Mouse (Mus musculus) CH12.LX (cell line): ENCODE measurements around the gene Srgap3. TPM values are rescaled to one million over a fixed set of nuclear protein-coding genes. Genes with fewer than 3 reads are reported as not detected.

Experiments
- DNase-seq: peaks from one replicate; pipeline ENCODE4 v3.0.0-alpha.2; 2013; ENCODE audit errors: extremely low read depth
- H3K27ac ChIP-seq: 2 replicates; pipeline ENCODE4 v1.5.1; 2012; ENCODE audit warnings: low read depth, mild to moderate bottlenecking, control low read depth, moderate library complexity; ENCODE audit not compliant: insufficient read depth
- H3K27me3 ChIP-seq: replicated peaks from 2 replicates; pipeline ENCODE3; 2012; ENCODE audit warnings: inconsistent platforms
- H3K36me3 ChIP-seq, 2 experiments: replicated peaks in 1 of 2; 2 replicates each; pipeline versions ENCODE3 to v1.6.1; 2012; ENCODE audit warnings: inconsistent platforms in 1 of 2, low read length in 1 of 2, mild to moderate bottlenecking in 1 of 2, mixed read lengths in 1 of 2, moderate library complexity in 1 of 2; ENCODE audit not compliant: control insufficient read depth in 1 of 2, insufficient read depth in 1 of 2
- H3K4me1 ChIP-seq, 2 experiments: 2 replicates each; pipeline ENCODE4 v1.6.1; 2012; ENCODE audit warnings: inconsistent platforms in 1 of 2, moderate library complexity in 1 of 2; ENCODE audit not compliant: insufficient read depth in 2 of 2, control insufficient read depth in 1 of 2
- H3K4me2 ChIP-seq: 2 replicates; pipeline ENCODE4 v1.6.1; 2012; ENCODE audit warnings: low read depth, mild to moderate bottlenecking, control low read depth; ENCODE audit not compliant: poor library complexity, insufficient read depth, severe bottlenecking
- H3K4me3 ChIP-seq, 3 experiments: fragments of 150-350 bp in 1 of 3; sonication (generic) in 1 of 3; replicated peaks in 1 of 3; 2 replicates each; pipeline versions ENCODE3 to v1.5.1; 2011 to 2012; ENCODE audit warnings: low read depth in 2 of 3, low read length in 2 of 3, mild to moderate bottlenecking in 2 of 3, moderate library complexity in 2 of 3, control low read depth in 1 of 3, improper control_type of control experiment in 1 of 3, inconsistent platforms in 1 of 3, mixed read lengths in 1 of 3; ENCODE audit not compliant: poor library complexity in 1 of 3
- H3K79me2 ChIP-seq: replicated peaks from 2 replicates; pipeline ENCODE4 v1.6.1; 2012; ENCODE audit warnings: mild to moderate bottlenecking, moderate library complexity; ENCODE audit not compliant: control insufficient read depth, poor library complexity, insufficient read depth, severe bottlenecking; ENCODE audit errors: extremely low read depth
- H3K9ac ChIP-seq: 2 replicates; pipeline ENCODE4 v1.6.1; 2012; ENCODE audit warnings: low read depth, mild to moderate bottlenecking, control low read depth, moderate library complexity; ENCODE audit not compliant: insufficient read depth
- H3K9me3 ChIP-seq: replicated peaks from 2 replicates; pipeline ENCODE3; 2012; ENCODE audit warnings: low read length, inconsistent platforms, mixed read lengths
- CHD1 ChIP-seq: IDR thresholded peaks from 2 replicates; pipeline ENCODE4 v1.6.1; 2012; ENCODE audit warnings: low read depth, low read length, improper control_type of control experiment, inconsistent platforms
- CTCF ChIP-seq, 2 experiments: IDR thresholded peaks in 1 of 2; conservative IDR thresholded peaks in 1 of 2; 2 replicates each; pipeline ENCODE4 v1.5.1; 2011 to 2012; ENCODE audit warnings: low read depth in 2 of 2, low read length in 2 of 2, improper control_type of control experiment in 1 of 2, inconsistent platforms in 1 of 2, mild to moderate bottlenecking in 1 of 2, moderate library complexity in 1 of 2
- ELF1 ChIP-seq: IDR thresholded peaks from 2 replicates; pipeline ENCODE4 v1.6.1; 2014; ENCODE audit warnings: low read depth, mild to moderate bottlenecking, inconsistent platforms, low read length, improper control_type of control experiment
- EP300 ChIP-seq: IDR thresholded peaks from 2 replicates; pipeline ENCODE4 v1.6.1; 2011; ENCODE audit warnings: low read length, improper control_type of control experiment
- ETS1 ChIP-seq: conservative IDR thresholded peaks from 2 replicates; pipeline ENCODE4 v1.6.1; 2012; ENCODE audit warnings: low read depth, mild to moderate bottlenecking, inconsistent platforms, low read length, improper control_type of control experiment, moderate library complexity
- HCFC1 ChIP-seq: IDR thresholded peaks from 2 replicates; pipeline ENCODE4 v1.6.1; 2012; ENCODE audit warnings: low read depth, mild to moderate bottlenecking, inconsistent platforms, low read length, improper control_type of control experiment
- JUN ChIP-seq: IDR thresholded peaks from 2 replicates; pipeline ENCODE4 v1.6.1; 2011; ENCODE audit warnings: low read depth, mild to moderate bottlenecking, low read length, improper control_type of control experiment, moderate library complexity; ENCODE audit not compliant: insufficient read depth
- KAT2A ChIP-seq: IDR thresholded peaks from 2 replicates; pipeline ENCODE4 v1.6.1; 2012; ENCODE audit warnings: low read length, improper control_type of control experiment, inconsistent platforms; ENCODE audit not compliant: insufficient replicate concordance
- MAFK ChIP-seq: IDR thresholded peaks from 2 replicates; pipeline ENCODE4 v1.6.1; 2011; ENCODE audit warnings: low read length, improper control_type of control experiment; ENCODE audit not compliant: insufficient replicate concordance
- MAX ChIP-seq: IDR thresholded peaks from 2 replicates; pipeline ENCODE4 v1.6.1; 2011; ENCODE audit warnings: low read length, improper control_type of control experiment
- MAZ ChIP-seq: IDR thresholded peaks from 2 replicates; pipeline ENCODE4 v1.6.1; 2012; ENCODE audit warnings: low read depth, mild to moderate bottlenecking, inconsistent platforms, low read length, improper control_type of control experiment, moderate library complexity
- MYC ChIP-seq: IDR thresholded peaks from 2 replicates; pipeline ENCODE4 v1.6.1; 2011; ENCODE audit warnings: low read depth, mild to moderate bottlenecking, improper control_type of control experiment, low read length
- NELFE ChIP-seq: IDR thresholded peaks from 2 replicates; pipeline ENCODE4 v1.6.1; 2011; ENCODE audit warnings: low read depth, low read length, improper control_type of control experiment
- PAX5 ChIP-seq: IDR thresholded peaks from 2 replicates; pipeline ENCODE4 v1.6.1; 2012; ENCODE audit warnings: low read length, inconsistent platforms, mixed read lengths
- POLR2AphosphoS2 ChIP-seq: IDR thresholded peaks from 2 replicates; pipeline ENCODE4 v1.6.1; 2011; ENCODE audit warnings: low read depth, low read length, improper control_type of control experiment
- RCOR1 ChIP-seq: conservative IDR thresholded peaks from 2 replicates; pipeline ENCODE4 v1.6.1; 2012; ENCODE audit warnings: low read depth, mild to moderate bottlenecking, inconsistent platforms, low read length, improper control_type of control experiment
- SIN3A ChIP-seq: IDR thresholded peaks from 2 replicates; pipeline ENCODE4 v1.6.1; 2012; ENCODE audit warnings: low read length, improper control_type of control experiment, inconsistent platforms
- SMC3 ChIP-seq: IDR thresholded peaks from 2 replicates; pipeline ENCODE4 v1.6.1; 2011; ENCODE audit warnings: low read depth, low read length, improper control_type of control experiment
- TBP ChIP-seq: conservative IDR thresholded peaks from 2 replicates; pipeline ENCODE4 v1.6.1; 2011; ENCODE audit warnings: low read depth, low read length, improper control_type of control experiment
- TCF12 ChIP-seq: IDR thresholded peaks from 2 replicates; pipeline ENCODE4 v1.6.1; 2014; ENCODE audit warnings: low read depth, mild to moderate bottlenecking, inconsistent platforms, low read length, improper control_type of control experiment
- dilution Hi-C: fragments of 300-500 bp; cut with MboI; formaldehyde crosslinking; loops from 2 replicates; pipeline ENCODE4 v1.14.3; 2020; ENCODE audit warnings: low sequenced_read_pairs; ENCODE audit not compliant: extremely low pct_unique_long_range_greater_than_20kb, extremely low pct_ligation_motif_present
- in situ Hi-C: fragments of 300-500 bp; cut with MboI; formaldehyde crosslinking; loops from 3 replicates; pipeline ENCODE4 v1.14.3; 2019; ENCODE audit warnings: low sequenced_read_pairs, low pct_ligation_motif_present, low pct_unique_long_range_greater_than_20kb, mixed read lengths
- polyA plus RNA-seq: library from polyadenylated mRNA; unstranded; fragments of >175 nt; gene quantifications from 2 replicates; pipeline ENCODE4 v1.2.1, GENCODE M21; 2012; ENCODE audit warnings: low read depth; ENCODE audit not compliant: insufficient read length
- total RNA-seq, 2 experiments: library from RNA; depleted of rRNA; stranded (reverse); fragments of 300-350 nt in 1 of 2; fragments of >200 nt in 1 of 2; gene quantifications; 2 replicates each; pipeline ENCODE4 v1.2.3; 2012 to 2014

Gene Srgap3
- total and polyA plus RNA-seq, 3 experiments: 1.5 to 4.5 (median 2.1) TPM

GRCm38 (mm10) chr6:112796607-112797006 is 150.5 kb downstream of the Srgap3 start:
- H3K9me3 ChIP-seq: no peaks in the 10 kb centered on the region
- H3K36me3 ChIP-seq: peaks cover 0 to 4% of the 10 kb centered on the region in 2 experiments
- no peak overlapping the region for H3K4me2 ChIP-seq
- H3K4me3 ChIP-seq: no peak overlapping the region
- TF ChIP-seq MAFK: 0 out of 2 replicates have a peak, but pooled peaks have one; percentile 31
- 0 out of 2 replicates have a peak, but pooled peaks have one; percentile 5 for TF ChIP-seq ELF1
- TF ChIP-seq SMC3: no peak
- TF ChIP-seq MAX: no peak
- no peak for TF ChIP-seq EP300
- H3K79me2 ChIP-seq: no peaks in the 10 kb centered on the region
- peaks cover 18 to 32% of the 10 kb centered on the region in 2 experiments for H3K4me1 ChIP-seq
- no peak overlapping the region for H3K9ac ChIP-seq
- peak; percentile 61 for DNase-seq
- in situ Hi-C loops: no loop called here
- dilution Hi-C loops: no loop called here
- H3K27me3 ChIP-seq: no peaks in the 10 kb centered on the region
- no peak overlapping the region for H3K27ac ChIP-seq

- Histone ChIP-seq H3K4me3 (no peak overlapping the region), H3K27ac (no peak overlapping the region), H3K9ac (no peak overlapping the region), H3K4me1 (peaks cover 18 to 31% of the 10 kb centered on the region in 2 experiments), H3K27me3 (no peaks in the 10 kb centered on the region), H3K36me3 (peaks cover 0 to 4% of the 10 kb centered on the region in 2 experiments), H3K9me3 (no peaks in the 10 kb centered on the region), H3K4me2 (no peak overlapping the region), H3K79me2 (no peaks in the 10 kb centered on the region)
- dilution Hi-C loops: no loop called here
- TF ChIP-seq MAZ (no peak), CTCF (conservative IDR thresholded peaks at IDR 0.05 in 1 of 2, IDR thresholded peaks at IDR 0.05 in 1 of 2; ENCODE audit: low read depth in 2 of 2, low read length in 2 of 2) (no peak), TCF12 (no peak), JUN (no peak), PAX5 (no peak), SIN3A (no peak), NELFE (no peak), EP300 (no peak), TBP (no peak), ETS1 (no peak), CHD1 (no peak), MYC (no peak), POLR2AphosphoS2 (no peak), KAT2A (no peak), RCOR1 (no peak), HCFC1 (no peak)
- in situ Hi-C loops: no loop called here
- no peak for DNase-seq
These were observed 153.2 kb downstream of the Srgap3 start for GRCm38 (mm10) chr6:112793887-112794286.
